Mouse (Mus musculus) A20 (cell line): Measurements from ENCODE around the gene Crybg2.

ENCODE experiments used
- DNase-seq: peaks from one replicate; pipeline ENCODE4 v3.0.0-alpha.2; 2011; ENCODE audit warnings: low read depth, low spot score

Crybg2 gene

DNA sequence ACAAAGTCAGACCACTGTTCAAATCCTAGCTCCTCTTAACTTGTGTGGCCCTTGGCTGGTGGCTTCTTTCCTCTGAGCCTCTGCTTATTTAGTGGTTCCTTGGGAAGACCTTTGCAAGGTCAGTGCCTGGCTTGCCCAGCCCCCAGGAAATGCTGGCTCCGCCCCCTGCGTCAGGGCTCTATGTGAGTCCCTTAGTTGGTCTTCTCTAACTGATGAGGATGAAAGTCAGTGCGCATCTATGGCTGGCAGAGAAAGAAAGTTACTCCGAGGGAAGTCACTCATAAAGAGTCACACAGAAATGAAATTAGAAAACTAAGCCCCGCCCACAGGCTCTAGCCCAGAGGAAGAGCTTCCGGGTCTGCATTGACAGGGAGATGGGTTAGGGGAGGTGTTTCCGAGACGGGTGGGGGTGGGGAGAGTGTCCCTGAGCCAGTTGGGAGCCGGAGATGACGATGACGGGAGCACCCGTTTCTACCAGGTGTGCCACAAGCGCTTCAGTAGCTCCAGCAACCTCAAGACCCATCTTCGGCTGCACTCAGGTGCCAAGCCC lies 2.4 kb upstream of the Crybg2 start:
- DNase-seq, result no peak

DNA sequence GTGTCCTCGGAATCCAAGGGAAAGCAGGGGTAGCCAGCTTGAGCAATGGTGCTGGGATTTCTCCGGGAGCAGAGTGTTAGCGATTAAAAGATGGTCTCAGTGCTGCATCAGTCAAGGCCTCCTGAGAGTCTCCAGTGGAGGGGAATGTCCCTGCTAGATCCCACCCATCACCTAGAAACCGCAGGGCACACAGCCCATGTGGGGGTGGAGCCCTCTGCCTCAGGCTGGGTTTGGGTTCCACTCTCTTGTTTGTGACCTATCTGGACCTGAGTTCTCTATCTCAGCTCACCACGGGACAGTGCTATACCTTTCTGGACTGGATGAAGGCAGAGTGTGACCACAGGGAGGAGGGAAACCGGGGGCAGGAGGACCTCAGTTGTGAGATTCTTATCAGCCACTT lies 1.7 kb upstream of the Crybg2 start:
- DNase-seq, result no peak

DNA sequence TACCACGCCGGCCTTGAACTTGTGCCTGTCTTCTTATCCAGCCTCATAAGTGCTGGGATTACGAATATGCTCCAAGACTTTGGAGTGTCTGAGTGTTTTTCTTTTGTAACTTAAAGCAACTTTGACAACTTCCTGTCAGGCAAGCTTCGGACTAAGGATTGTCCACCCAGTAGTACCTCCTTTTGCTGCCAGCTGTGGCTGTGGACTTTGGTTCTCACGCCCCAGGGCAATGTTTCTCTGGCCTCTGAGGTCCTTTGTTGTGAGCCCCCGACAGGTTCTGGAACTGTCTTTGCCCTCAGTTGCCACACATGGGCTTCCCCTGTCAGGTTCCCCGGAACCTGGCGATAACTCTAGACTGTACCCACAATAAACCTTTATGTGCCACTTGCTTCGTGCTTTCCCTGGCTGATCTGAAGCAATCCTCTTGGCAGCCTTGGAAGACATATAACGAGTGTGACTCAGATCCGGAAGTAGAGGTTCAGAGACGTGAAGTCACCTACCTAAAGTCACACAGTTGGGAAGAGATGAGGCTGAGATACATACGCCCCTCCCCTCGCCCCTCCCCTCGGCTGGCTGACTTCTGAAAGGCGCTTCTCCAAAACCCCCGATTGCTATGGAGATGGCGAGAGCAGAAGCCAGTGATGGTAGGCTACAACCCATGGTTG lies 683 bp downstream of the Crybg2 start:
- no peak for DNase-seq

DNA sequence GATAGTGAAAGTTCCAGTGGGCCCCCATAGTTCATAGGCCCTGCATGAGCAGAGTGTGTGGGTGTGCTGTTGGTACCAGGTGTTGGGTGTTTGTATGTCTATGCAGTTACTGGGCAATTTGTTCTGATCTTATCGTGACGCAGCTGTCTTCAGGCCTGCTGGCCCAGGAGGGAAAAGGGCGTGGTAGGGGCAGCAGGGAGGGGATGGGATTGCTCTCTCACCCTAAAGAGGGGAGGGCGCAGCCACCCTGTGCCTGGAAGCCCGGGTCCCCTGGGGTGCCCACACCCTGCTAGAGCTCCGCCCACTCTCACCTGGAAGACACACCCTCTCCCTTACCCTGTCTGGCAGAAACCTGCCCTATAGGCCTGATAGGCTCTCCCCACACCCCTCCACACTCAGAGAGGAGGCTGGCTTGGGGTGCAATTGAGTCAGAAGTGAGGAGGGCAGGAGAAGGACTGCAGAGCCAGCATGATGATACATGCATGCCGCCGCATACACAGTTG lies 1.4 kb downstream of the Crybg2 start:
- DNase-seq, result no peak

DNA sequence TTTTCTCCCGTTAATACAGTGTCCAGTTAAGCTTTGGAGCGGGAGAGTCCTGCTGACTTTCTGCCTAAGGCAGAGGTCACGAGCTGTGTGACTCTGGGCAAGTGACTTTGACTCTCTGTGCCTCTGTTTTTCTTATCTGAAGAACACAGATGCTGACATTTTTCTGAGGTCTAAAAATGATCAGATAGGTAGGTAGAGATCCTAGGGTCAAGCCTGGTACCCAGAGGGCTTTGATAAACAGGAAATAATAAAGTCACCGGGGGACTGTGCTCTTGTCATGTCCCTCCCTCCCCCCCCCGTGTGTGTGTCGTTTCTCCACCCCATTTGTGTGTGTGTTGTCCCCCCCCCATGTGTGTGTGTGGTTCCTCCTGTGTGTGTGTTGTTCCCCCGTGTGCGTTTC lies 1.9 kb downstream of the Crybg2 start:
- DNase-seq, result no peak

DNA sequence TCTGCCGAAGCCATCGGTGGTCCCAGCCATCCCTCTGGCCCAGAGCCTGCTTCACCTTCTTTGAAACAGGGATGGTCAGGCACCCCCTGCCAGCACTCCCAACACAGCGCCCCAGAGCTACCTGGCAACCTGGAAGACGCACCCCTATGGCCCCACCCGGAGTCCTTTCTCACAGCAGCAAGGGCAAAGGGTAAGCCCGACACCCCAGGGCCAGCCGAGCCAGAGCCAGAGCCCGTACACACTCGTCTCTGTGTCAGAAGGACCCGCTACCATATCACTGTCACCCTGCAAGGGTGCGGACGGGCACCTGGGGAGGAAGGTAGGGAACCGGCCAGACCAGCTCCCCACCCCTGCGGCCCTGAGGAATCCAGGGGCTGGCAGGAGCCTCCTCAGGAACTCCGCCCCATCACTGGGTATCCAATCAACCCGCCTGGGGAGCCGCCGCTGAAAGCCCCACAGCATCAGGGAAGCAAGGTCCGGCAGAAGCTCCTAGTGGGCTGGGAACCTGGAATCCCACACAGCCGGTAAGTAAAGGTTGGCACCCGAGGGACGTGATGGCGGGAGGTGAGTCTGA lies 4.9 kb downstream of the Crybg2 start:
- DNase-seq, result no peak

DNA sequence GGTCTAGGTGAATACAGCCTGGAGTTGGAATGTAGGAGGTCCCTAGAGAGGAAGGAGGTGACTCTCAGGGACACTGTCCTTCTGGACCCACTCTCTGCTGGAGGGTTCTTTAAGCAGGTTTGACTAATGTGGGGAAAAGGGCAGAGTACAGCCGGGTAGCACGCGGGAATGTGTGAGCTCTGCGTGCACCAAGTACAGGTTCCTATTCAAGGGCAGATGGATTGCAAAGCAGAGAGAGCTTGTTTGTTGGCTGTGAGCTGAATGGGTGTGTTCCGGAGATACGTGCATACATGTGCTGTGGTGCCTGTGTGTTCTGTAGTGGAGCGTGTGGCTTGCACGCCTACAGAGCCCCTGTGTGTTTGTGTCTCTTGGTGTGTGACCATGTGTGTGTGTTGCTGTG lies 6.8 kb downstream of the Crybg2 start:
- DNase-seq, result no peak

DNA sequence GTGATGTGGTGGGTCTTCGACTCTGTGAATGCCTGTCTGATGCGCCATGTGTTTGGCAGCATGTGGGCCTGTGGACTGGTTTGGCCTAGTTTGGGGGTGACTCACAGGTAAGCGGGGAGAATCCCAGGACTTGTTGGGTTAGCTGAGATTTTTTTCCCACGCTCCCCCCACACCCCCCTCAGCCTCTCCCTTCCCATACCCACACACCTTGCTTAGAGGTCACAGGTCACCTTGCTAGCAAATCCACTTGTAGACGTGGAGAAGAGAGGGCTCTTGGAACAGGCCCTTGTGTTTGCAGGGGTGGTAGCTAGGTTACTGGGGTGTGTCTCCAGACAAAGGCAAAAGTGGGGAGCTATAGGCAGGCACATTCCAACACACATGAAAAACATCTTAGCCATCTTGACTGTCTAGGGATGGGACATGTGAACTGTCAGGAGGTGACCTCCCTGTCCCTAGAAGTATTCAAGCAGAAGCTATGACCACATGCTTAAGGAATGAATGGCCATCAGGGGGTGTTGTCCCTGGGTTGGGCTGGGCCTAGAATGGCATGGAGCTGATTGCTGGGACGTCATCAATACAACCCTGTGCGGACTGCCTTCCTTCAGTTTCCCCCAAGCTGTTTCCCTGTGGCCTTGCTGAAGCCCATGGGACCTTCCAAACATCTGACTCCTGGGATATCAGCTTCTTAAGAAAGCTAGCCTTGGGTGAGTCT lies 7.4 kb downstream of the Crybg2 start:
- DNase-seq, result no peak

DNA sequence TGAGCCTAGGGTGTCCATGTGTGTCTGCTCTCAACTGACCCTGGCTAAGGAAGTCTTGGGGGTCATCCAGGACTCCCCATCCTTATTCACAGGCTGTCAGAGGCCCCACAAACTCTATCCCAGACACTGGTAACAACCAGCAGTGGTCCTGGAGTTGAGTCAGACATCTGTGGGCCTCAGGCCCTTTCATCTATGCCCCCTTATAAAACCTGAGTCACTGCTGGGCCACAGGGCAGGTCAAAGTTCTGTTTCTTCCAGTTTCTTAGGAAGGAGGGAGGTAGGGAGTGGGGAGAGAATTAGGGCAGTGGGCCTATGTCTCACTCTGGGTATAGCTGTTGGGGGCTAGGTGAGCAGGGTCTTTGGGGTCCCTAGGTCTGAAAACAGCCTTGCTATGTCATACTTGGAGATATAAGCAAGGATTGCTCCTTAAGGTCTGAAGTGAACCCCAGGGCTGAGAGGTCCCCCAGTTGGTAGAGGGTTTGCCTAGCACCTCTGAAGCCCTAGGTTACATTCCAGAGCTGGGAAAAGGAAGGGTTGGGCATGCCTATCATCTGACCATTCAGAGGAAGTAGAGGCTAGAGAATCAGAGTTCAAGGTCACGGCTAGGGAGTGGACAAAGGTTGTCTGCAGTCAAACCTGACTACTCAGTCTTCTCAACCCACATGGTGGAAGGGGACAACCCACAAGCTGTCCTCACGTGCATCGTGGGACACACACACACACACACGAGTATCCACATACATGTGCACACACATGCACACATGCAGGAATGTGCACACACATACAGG lies 8.4 kb downstream of the Crybg2 start:
- DNase-seq, result no peak

DNA sequence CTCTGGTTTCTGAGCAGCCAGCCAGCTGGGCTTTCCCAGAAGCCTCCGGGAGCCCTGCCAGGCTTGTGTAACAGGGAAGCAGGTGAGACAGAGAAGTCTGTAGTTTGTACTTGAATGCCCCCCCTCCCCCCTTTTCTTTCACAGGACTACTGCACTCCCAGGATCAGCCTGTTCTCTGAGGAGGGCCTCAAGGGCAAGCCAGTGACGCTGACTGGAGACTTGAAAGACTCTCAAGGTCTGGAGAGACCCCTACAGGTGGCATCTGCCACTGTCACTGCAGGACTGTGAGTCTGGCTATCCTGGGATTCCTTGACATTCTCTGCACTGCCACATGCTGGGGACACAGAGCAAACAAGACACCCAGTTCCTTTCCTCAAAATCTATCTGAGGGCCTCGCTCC lies 18.1 kb downstream of the Crybg2 start:
- DNase-seq, result peak; percentile 63

DNA sequence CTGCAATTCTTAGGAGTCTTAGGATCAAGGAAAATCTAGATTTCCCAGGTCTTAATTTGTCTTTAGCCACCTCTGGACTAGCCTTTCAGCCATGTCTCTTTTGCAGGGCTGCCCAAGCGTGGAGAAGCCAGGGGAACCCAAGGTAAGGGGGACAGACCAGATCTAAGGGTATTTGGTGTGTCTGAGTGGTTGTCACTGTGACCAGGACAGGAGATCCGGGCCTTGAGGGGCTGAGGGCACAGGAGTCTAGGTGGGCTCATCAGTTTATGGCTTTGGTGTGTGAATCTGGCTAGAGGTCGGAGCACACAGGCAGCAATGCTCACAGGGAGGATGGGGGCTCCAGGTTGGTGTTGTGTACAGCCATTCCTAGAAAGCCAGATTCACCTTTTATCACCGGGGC lies 20.1 kb downstream of the Crybg2 start:
- no peak for DNase-seq

DNA sequence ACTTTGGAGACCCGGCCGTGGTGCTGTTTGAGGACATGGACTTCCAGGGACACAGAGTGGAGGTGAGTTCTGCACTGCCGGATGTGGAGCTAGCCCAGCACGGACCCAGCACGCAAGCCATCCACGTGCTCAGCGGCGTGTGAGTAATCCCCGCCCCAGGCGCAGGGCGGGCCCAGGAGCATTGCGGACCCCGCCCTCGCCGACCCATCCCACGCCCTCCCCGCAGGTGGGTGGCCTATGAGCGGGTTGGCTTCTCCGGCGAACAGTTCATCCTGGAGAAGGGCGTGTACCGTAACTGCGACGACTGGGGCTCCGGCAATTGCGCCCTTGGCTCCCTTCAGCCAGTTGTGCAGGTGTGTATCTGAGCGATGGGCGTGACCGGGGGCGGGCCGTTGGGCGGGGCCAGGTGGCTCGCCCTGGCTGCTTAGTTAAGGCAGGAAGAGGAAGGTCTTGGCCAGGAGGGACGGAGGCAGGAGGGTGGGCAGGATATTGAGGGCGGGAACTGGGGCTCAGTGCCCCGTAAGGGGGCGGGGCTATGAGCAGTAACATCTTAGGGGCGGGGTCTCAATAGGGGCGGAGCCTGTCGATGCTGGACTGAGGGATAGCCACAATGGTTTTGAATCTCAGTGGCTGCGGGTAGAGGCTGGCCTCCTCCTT lies 21.2 kb downstream of the Crybg2 start:
- DNase-seq, result peak; percentile 99

DNA sequence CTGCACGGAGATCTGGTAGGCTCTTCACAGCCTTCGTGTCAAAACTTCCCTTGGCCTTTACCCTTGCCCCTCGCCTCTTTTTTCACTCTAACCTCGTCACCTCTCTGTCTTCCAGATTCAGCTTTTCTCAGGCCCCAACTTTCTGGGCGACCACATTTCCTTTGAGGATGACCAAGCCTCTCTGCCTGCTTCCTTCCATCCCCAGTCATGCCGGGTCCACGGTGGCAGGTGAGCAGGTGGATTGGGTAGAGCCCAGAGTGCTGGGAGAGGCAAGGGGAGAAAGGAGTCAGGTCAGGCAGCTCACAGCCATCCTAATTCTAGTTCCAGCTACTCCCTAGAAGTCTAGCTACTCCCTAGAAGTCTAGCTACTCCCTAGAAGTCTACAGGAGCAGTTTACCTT lies 21.8 kb downstream of the Crybg2 start:
- no peak for DNase-seq

DNA sequence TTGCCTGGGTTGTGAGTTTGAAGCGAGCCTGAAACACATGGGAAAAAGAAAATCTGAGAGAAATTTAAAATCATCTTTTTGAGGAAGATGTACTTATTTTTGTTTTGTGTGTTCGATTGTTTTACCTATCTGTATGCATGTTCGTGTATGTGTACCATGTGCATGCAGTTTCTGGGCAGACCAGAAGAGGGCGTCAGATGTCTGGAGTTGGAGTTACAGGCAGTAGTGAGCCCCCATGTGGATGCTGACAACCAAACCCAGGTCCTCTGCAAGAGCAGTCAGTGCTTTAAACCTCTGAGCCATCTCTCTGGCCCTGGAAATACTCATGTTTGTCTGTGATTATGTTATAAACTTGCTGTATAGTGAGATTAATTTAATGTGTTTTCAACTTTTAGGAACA lies 24.4 kb downstream of the Crybg2 start:
- peak; percentile 31 for DNase-seq

DNA sequence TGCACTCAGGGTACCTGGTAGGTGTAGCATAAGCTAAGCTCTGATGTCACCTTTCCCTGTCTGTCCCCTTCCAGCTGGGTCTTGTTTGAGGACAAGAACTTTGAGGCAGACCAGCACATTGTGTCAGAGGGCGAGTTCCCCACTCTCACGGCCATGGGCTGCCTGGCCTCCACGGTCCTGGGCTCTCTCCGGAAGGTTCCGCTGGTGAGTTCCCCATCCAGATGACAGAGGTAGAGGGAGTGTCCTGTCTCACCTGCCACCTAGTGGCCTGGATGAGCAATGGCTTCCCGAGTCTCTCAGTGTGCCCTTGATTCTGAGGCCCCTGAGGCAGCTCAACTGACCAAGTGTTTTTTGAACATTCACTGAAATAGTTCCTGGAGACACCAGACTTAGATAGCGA lies 26.8 kb downstream of the Crybg2 start:
- peak; percentile 41 for DNase-seq

DNA sequence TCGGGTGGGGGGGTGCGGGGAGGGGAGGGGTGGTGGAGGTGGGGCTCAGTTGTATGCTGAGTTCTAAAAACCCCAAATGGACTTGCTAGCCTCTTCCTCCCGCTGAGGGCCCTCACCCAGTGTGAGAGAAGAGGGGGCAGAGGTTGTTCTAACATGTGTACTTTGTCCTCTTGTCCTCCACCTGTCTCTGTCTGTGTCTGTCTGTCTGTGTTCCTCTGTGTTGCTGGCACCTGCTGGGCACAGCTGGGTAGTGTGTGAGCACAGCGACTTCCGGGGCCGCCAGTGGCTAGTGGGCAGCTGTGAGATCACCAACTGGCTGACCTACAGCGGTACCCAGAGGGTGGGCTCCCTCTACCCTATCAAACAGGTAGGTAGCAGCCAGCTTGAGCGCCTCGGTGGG lies 28.4 kb downstream of the Crybg2 start:
- DNase-seq, result no peak

DNA sequence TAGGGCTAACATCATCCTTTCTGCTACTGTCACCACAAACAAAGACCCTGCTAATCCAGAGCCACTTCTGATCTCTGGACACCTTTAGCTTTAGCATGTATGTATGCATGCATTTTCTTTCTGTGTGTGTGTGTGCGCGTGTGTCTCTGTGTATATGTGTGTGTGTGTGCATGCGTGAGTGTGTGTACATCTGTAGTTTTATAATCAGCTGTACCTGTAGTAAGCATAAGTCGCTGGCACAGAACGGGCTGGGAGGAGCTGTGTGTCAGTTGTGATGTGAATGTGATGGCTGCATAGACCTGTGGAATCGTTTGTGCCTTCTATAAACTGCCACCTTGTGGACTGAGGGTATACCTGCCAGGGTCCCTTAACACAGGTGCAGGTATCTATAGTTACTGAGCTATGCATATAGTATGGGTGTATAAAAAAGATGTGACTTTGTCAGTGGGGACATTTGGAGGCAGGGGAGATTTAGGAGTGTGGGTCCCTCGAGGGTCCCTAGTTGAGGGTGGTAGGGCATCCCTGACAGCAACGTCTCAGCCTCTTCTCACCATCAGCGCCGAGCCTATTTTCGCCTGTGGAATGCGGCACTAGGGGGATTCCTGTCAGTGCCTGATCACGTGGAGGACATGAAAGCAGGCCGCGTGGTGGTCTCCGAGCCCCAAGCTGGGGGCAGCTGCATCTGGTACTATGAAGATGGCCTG lies 30.1 kb downstream of the Crybg2 start:
- no peak for DNase-seq

DNA sequence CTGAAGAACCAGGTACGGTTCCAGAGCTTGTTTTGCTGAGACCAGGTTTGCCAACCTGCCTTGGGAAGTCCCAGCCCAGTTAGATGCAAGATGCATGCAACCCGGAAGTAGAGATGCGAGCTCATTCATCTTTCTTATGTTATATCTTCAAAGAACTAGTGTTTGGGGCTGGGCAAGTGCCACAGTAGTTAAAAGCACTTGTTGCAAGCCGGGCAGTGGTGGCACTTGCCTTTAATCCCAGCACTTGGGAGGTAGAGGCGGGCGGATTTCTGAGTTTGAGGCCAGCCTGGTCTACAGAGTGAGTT lies 30.6 kb downstream of the Crybg2 start:
- no peak for DNase-seq

DNA sequence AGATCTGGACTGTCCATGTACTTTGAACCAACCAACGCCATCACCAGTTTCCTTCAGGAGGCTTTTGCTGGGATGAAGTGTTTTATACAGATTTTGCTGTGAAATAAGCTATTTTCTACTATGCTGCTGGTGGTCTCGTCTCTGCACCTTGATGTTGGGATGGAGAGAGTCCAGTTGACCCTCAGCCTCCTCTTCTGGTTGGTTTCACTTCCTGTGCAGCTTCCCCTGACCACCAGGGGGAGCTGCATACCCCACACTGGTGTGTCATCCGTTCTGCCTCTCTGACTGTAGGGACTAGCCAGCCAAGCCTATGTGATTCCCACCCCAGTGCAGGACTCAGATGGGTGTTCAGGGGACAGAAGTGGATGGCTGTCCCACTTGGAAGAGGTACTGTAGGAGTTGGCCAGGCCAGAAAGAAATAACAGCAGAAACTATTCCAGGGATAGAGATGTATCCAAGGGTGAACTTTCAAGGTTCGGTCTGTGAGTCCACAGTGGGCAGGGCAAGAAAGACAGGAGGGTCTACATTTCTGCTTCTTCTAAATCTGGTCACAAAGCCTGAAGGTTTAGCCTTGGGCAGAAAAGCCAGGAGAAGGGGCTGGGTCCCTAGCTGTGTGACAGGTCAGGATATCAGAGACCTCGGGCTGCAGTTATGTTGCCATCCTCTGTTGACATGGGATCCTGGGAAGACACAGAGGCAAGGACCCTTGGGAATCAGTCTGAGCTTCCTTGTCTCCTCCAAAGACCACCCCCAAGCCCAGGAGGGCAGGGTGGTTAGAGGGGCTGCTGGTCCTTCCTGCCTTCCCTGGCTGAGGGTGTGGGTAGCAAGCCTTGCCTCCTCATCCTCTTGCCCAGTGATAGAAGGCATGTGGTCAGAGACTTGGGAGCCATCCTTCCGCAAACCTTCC lies 32.0 kb downstream of the Crybg2 start:
- DNase-seq, result peak; percentile 74

DNA sequence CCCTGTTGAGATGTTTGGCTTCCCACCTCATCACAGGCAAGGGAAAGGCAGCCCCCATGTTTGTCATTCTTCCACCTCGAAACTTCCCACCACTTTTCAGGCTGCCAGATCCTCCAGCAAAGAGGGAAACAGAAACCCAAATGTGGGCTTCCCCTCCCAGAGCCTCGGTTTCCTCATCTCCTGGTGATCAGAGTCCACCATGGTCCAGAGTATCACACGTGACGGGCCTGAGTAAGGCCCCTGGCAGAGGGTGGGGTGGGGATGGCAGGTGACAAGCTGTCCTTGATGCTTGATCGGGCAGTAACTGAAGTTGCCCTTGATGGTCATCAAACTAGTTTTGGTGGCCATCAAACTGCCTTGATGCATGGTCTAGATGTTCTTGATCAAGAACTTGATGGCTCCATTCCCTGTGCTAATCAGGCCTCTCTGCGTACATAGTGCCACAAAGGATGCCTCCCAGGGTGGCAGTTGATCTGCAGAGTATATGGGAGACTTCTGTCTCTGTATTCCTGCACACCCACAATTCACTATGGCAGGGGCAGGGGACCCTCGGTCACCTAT lies 33.5 kb downstream of the Crybg2 start:
- peak; percentile 56 for DNase-seq
